Mouse (Mus musculus): ENCODE measurements around the gene Lrrc74a. TPM values are rescaled to one million over a fixed set of nuclear protein-coding genes. Genes with fewer than 3 reads are reported as not detected.

Gene Lrrc74a
- not detected in 2 replicates for polyA plus RNA-seq (2015; fragmentation: Nextera tagmentation; extraction: Ambion mirVana)

DNA sequence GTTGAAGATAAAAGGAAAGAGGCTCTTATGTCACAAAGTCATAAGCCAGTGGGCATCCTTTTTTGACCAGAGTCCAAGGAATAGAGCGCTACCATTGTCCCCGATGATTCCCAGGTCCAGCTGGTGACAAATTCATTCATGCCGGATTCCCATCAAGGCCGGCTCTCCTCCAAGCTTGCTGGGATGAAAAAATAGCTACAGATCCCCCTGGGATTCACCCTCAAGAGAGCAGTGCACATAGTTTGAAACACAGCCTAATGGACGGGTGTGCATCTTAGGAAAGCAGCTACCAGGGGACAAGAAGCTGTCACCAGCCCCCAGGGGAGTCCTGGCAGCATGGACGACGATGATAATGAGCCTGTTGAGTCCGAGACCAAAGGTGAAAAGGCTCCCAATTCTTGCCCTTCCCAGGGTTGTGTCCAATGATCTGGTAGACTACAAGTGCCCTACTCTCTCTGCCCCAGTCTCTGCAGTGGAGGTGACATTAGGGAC lies at the start of gene Lrrc74a:
Gene Lrrc74a (plus strand): TSS at position 51 of the 492 bp plus-strand sequence.
- DNase-seq (ENCODE audit: low spot score), result no peak
- H3K9me3 ChIP-seq (ENCODE audit: control insufficient read depth, low read length), result no peaks in the 10 kb centered on the region
- no peak for TF ChIP-seq EP300 (optimal IDR thresholded peaks at IDR 0.05)
- TF ChIP-seq CTCF (IDR thresholded peaks at IDR 0.05; ENCODE audit: low read depth), result no peak
- H3K27me3 ChIP-seq (ENCODE audit: control insufficient read depth, insufficient read depth, low read length), result no peaks in the 10 kb centered on the region
- H3K27ac ChIP-seq (replicated peaks), result no peak within 1 kb of the TSS
- H3K36me3 ChIP-seq (ENCODE audit: control insufficient read depth, insufficient read depth, low read length), result no peaks in the 10 kb centered on the region
- H3K4me3 ChIP-seq (ENCODE audit: low read depth, low read length), result no peak within 1 kb of the TSS
- 85% methylated on average over 8 of the region's 8 CpGs for WGBS
- ATAC-seq (ENCODE audit: low FRiP score, low TSS enrichment), result no peak
- H3K4me1 ChIP-seq (replicated peaks; ENCODE audit: control insufficient read depth, insufficient read depth), result no peaks in the 10 kb centered on the region
- no peak within 1 kb of the TSS for H3K9ac ChIP-seq (ENCODE audit: low read length)
- no peak within 1 kb of the TSS for H3K4me2 ChIP-seq (replicated peaks; ENCODE audit: low read depth)

DNA sequence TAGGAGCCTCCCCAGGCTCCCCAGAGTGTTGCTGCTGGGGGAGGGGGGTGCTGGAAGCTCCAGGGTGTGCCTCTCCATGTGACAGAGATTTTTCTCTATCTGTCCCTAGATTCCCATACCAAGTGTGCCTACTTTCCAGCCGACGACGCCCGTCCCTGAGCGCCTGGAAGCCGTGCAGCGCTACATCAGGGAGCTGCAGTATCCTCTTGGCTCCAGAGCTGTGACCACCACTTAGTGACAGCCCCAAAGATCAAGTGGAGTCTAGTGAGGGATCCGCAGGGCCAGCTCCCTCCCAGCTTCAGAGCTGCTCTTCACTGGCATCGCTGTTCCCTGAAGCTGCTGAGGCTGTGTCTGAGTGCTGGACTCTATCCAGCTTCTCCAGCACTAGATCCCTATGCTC lies 48.9 kb upstream of the Lrrc74a start:
- ATAC-seq (ENCODE audit: low FRiP score, low TSS enrichment) (no peak), DNase-seq (ENCODE audit: low spot score) (no peak)
- H3K9me3 ChIP-seq (ENCODE audit: control insufficient read depth, low read length), result no peaks in the 10 kb centered on the region
- H3K4me1 ChIP-seq (replicated peaks; ENCODE audit: control insufficient read depth, insufficient read depth), result no peaks in the 10 kb centered on the region
- no peak overlapping the region for H3K27ac ChIP-seq (replicated peaks)
- 82% methylated on average over 9 of the region's 9 CpGs for WGBS
- no peak overlapping the region for H3K4me3 ChIP-seq (ENCODE audit: low read depth, low read length)
- no peaks in the 10 kb centered on the region for H3K36me3 ChIP-seq (ENCODE audit: control insufficient read depth, insufficient read depth, low read length)
- H3K4me2 ChIP-seq (replicated peaks; ENCODE audit: low read depth), result no peak overlapping the region
- TF ChIP-seq CTCF (IDR thresholded peaks at IDR 0.05; ENCODE audit: low read depth), result no peak
- TF ChIP-seq EP300 (optimal IDR thresholded peaks at IDR 0.05), result no peak
- H3K9ac ChIP-seq (ENCODE audit: low read length), result no peak overlapping the region
- H3K27me3 ChIP-seq (ENCODE audit: control insufficient read depth, insufficient read depth, low read length), result no peaks in the 10 kb centered on the region

DNA sequence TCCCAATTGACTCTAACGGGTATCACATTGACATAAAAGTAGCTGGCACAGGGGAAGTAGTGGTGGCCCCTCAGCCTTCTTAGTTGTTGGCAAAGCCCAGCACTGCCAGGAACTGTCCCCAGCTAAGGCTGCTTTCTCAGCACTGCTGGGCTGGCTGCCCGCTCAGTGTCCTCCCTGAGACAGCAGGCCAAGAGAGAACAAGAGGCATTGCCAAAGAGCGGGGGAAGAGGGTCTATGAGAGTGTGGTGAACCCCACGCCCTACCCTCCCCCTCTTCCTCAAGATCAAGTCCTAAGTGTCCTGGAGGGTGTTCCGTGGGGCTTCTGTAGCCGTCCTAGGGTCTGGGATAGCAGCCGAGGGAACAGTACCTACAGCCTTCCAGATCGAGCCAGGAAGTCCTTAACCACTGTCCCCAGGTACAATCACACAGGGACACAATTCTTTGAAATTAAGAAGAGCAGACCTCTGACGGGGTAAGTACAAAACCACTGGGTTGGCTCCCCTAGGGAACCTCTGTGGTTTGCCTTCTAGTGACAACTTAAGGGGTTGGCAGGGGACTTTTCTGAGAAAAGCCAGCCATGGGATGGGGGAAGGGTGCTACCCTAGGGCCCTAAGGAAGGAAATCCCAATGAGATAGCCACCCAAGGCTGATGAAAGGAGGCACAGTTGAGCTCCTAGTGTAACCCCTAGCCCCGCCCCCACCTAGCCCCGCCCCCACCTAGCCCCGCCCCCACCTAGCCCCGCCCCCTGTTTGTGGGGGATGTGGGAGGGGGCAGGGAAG lies 47.4 kb upstream of the Lrrc74a start:
- Histone ChIP-seq H3K9ac (ENCODE audit: low read length) (no peak overlapping the region), H3K4me1 (replicated peaks; ENCODE audit: control insufficient read depth, insufficient read depth) (no peaks in the 10 kb centered on the region), H3K27ac (replicated peaks) (no peak overlapping the region), H3K9me3 (ENCODE audit: control insufficient read depth, low read length) (no peaks in the 10 kb centered on the region), H3K4me2 (replicated peaks; ENCODE audit: low read depth) (no peak overlapping the region), H3K36me3 (ENCODE audit: control insufficient read depth, insufficient read depth, low read length) (no peaks in the 10 kb centered on the region), H3K27me3 (ENCODE audit: control insufficient read depth, insufficient read depth, low read length) (no peaks in the 10 kb centered on the region), H3K4me3 (ENCODE audit: low read depth, low read length) (no peak overlapping the region)
- ATAC-seq (ENCODE audit: low FRiP score, low TSS enrichment) (no peak), DNase-seq (ENCODE audit: low spot score) (no peak)
- no peak for TF ChIP-seq CTCF (IDR thresholded peaks at IDR 0.05; ENCODE audit: low read depth)
- WGBS, result 58% methylated on average over 13 of the region's 13 CpGs

DNA sequence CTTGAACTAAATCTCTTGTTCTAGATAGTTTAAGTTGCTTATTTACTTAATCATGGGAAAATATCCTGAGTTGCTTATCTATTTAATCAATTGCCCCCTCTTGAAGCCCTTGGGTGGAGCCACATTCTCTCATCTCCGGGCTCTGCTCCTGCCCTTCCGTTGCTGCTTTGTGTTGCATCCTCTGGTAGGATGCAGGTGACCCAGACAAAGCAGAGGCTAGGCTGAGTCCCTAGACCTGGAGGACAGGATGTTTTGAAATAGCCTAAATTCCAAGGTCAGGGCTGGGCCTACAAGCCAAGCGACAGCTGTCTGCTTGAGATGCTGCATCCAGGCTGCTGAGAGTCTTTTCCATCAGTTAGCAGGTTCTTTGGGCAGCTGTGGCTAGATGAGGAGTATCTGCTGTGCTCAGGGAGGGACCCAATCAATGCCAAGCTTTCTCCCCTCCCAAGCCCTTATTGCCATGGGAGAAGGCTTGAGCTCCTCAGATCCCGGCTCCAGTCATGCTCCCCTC lies 46.7 kb upstream of the Lrrc74a start:
- no peaks in the 10 kb centered on the region for H3K27me3 ChIP-seq (ENCODE audit: control insufficient read depth, insufficient read depth, low read length)
- peak; percentile 8; the same call in 1 of the 2 replicates for ATAC-seq (ENCODE audit: low FRiP score, low TSS enrichment)
- H3K9ac ChIP-seq (ENCODE audit: low read length), result no peak overlapping the region
- DNase-seq (ENCODE audit: low spot score), result no peak
- H3K4me2 ChIP-seq (replicated peaks; ENCODE audit: low read depth), result no peak overlapping the region
- H3K36me3 ChIP-seq (ENCODE audit: control insufficient read depth, insufficient read depth, low read length), result no peaks in the 10 kb centered on the region
- no peaks in the 10 kb centered on the region for H3K4me1 ChIP-seq (replicated peaks; ENCODE audit: control insufficient read depth, insufficient read depth)
- H3K9me3 ChIP-seq (ENCODE audit: control insufficient read depth, low read length), result no peaks in the 10 kb centered on the region
- 70% methylated on average over 4 of the region's 4 CpGs for WGBS
- TF ChIP-seq EP300 (optimal IDR thresholded peaks at IDR 0.05), result no peak
- no peak for TF ChIP-seq CTCF (IDR thresholded peaks at IDR 0.05; ENCODE audit: low read depth)
- no peak overlapping the region for H3K4me3 ChIP-seq (ENCODE audit: low read depth, low read length)
- H3K27ac ChIP-seq (replicated peaks), result 0 out of 2 replicates have a peak overlapping the region, but pooled peaks have one; percentile 30

DNA sequence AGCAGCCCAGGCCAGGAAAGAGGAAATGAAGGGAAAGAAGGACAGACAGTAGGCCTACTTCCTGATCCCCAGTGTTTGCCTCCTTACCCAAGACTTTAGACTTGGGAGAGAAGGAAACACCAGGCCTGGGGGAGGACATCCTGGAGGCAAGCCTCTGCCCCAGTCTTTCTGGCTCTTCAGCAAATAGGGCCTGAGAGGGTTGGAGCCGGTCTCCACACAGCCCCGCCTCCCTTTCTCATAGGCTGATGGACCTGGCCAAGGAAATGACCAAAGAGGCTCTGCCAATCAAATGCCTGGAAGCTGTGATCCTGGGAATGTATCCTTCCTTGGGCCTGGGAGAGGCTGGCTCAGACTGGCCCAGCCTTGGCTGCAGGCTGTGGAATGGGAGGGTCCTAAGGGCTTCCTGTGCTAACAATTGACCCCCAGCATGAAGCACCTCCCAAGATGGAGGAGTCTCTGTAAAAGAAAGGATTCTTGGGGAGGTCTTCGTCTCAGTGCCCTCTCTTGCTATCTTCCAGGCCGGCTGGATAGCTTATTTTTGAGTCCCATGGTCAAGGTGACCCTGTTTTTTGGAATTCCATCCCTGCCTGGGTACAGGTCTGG lies 46.1 kb upstream of the Lrrc74a start:
- Histone ChIP-seq H3K27ac (replicated peaks) (0 out of 2 replicates have a peak overlapping the region, but pooled peaks have one; percentile 30), H3K9me3 (ENCODE audit: control insufficient read depth, low read length) (no peaks in the 10 kb centered on the region), H3K27me3 (ENCODE audit: control insufficient read depth, insufficient read depth, low read length) (no peaks in the 10 kb centered on the region), H3K4me1 (replicated peaks; ENCODE audit: control insufficient read depth, insufficient read depth) (no peaks in the 10 kb centered on the region), H3K4me3 (ENCODE audit: low read depth, low read length) (no peak overlapping the region), H3K4me2 (replicated peaks; ENCODE audit: low read depth) (no peak overlapping the region), H3K9ac (ENCODE audit: low read length) (no peak overlapping the region), H3K36me3 (ENCODE audit: control insufficient read depth, insufficient read depth, low read length) (no peaks in the 10 kb centered on the region)
- TF ChIP-seq CTCF (IDR thresholded peaks at IDR 0.05; ENCODE audit: low read depth) (no peak), EP300 (optimal IDR thresholded peaks at IDR 0.05) (no peak)
- WGBS, result 77% methylated on average over 4 of the region's 4 CpGs
- ATAC-seq (ENCODE audit: low FRiP score, low TSS enrichment) (peak; percentile 58), DNase-seq (ENCODE audit: low spot score) (peak; percentile 27)

DNA sequence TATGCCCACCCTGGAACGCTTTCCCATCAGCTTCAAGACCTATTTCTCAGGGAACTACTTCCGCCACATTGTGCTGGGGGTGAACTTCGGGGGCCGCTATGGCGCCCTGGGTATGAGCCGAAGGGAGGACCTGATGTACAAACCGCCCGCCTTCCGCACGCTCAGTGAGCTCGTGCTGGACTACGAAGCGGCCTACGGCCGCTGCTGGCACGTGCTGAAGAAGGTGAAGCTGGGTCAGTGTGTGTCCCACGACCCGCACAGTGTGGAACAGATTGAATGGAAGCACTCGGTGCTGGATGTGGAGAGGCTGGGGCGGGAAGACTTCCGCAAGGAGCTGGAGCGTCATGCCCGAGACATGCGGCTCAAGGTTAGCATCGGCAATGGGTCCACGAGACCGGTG lies 45.3 kb upstream of the Lrrc74a start:
- DNase-seq (ENCODE audit: low spot score) (no peak), ATAC-seq (ENCODE audit: low FRiP score, low TSS enrichment) (no peak)
- Histone ChIP-seq H3K27ac (replicated peaks) (no peak overlapping the region), H3K36me3 (ENCODE audit: control insufficient read depth, insufficient read depth, low read length) (no peaks in the 10 kb centered on the region), H3K4me3 (ENCODE audit: low read depth, low read length) (no peak overlapping the region), H3K9ac (ENCODE audit: low read length) (no peak overlapping the region), H3K4me1 (replicated peaks; ENCODE audit: control insufficient read depth, insufficient read depth) (no peaks in the 10 kb centered on the region), H3K9me3 (ENCODE audit: control insufficient read depth, low read length) (no peaks in the 10 kb centered on the region), H3K4me2 (replicated peaks; ENCODE audit: low read depth) (no peak overlapping the region), H3K27me3 (ENCODE audit: control insufficient read depth, insufficient read depth, low read length) (no peaks in the 10 kb centered on the region)
- TF ChIP-seq EP300 (optimal IDR thresholded peaks at IDR 0.05) (no peak), CTCF (IDR thresholded peaks at IDR 0.05; ENCODE audit: low read depth) (no peak)
- WGBS, result 95% methylated on average over 27 of the region's 27 CpGs

All from stomach, postnatal 0 days (tissue).